Mouse (Mus musculus): ENCODE measurements around the gene Mdga1.

- TF ChIP-seq CTCF (IDR thresholded peaks at IDR 0.05; ENCODE audit: low read depth, low read length) (peak; percentile 41; the same call in 1 of the 2 replicates), GATA1 (IDR thresholded peaks at IDR 0.05; ENCODE audit: borderline replicate concordance, low read length) (no peak), TAL1 (conservative IDR thresholded peaks at IDR 0.05; ENCODE audit: low read depth, low read length) (no peak), POLR2AphosphoS5 (IDR thresholded peaks at IDR 0.05; ENCODE audit: insufficient replicate concordance, low read depth, low read length) (no peak)
These were observed 5.8 kb upstream of the Mdga1 start for GRCm38 (mm10) chr17:29975731-29976130.
